Mouse (Mus musculus): Measurements from ENCODE around the gene Gmppa. TPM values are rescaled to one million over a fixed set of nuclear protein-coding genes. Genes with fewer than 3 reads are reported as not detected.

The Gmppa gene
- polyA plus RNA-seq, 1 experiment, result 70.6 TPM

DNA sequence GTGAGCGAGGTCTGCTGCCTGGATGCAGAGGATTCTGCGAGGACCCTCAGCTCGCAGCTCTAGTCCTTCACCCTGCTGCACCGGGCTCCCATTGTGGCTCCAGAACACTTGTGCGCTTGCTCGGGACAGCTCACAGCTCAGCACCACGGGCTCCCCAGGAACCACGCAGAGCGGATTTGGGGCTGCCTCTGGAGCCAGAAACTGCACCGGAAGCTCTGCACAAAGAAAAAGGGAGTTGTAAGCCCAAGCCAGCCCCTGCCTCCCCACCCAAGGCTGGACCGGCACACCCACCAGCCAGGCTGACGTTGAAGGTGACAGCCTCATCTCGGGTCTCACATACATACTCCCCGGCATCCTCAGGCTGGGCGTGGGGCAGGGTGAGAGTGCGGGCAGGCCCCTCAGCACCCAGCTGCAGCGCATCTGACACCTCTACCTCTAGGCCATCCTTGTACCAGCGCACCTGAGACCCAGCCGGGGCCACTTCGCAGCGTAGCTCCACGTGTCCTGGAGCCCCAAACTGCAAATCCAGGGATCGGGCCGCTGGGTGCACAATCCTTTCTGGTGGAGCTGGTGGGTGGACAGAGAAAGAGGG is 56.9 kb downstream of the Gmppa start:
- Histone ChIP-seq H3K27ac (ENCODE audit: insufficient read depth, low read length) (no peak overlapping the region), H3K4me3 (ENCODE audit: insufficient read depth, low read length) (no peak overlapping the region), H3K4me1 (ENCODE audit: control insufficient read depth, insufficient read depth, low read length) (no peaks in the 10 kb centered on the region)
- TF ChIP-seq CTCF (IDR thresholded peaks at IDR 0.05; ENCODE audit: borderline replicate concordance, insufficient read depth, low read length) (no peak), POLR2A (IDR thresholded peaks at IDR 0.05; ENCODE audit: low read depth, low read length) (no peak)

Other genes with a start within 250 kb of the Gmppa start
- gene Ankzf1, start 243.8 kb upstream of the Gmppa start, polyA plus RNA-seq (2011; ENCODE audit: insufficient read length, low read depth, missing spikeins), result 10.1 and 15.6 TPM in 2 replicates
- gene Atg9a, start 243.7 kb upstream of the Gmppa start, polyA plus RNA-seq (2011; ENCODE audit: insufficient read length, low read depth, missing spikeins), result 31.1 and 32.6 TPM in 2 replicates
- 25.1 and 34.3 TPM in 2 replicates for gene Glb1l, start 225.1 kb upstream of the Gmppa start, polyA plus RNA-seq (2011; ENCODE audit: insufficient read length, low read depth, missing spikeins)
- gene Stk16, start 225.1 kb upstream of the Gmppa start, polyA plus RNA-seq (2011; ENCODE audit: insufficient read length, low read depth, missing spikeins), result 57.3 and 59.4 TPM in 2 replicates
- gene Tuba4a, start 216.1 kb upstream of the Gmppa start, polyA plus RNA-seq (2011; ENCODE audit: insufficient read length, low read depth, missing spikeins), result 27.8 and 46.8 TPM in 2 replicates
- gene A630095N17Rik, start 203.8 kb upstream of the Gmppa start, polyA plus RNA-seq (2011; ENCODE audit: insufficient read length, low read depth, missing spikeins), result not detected in 2 replicates
- gene Dnajb2, start 199.5 kb upstream of the Gmppa start, polyA plus RNA-seq (2011; ENCODE audit: insufficient read length, low read depth, missing spikeins), result 28.4 and 31.8 TPM in 2 replicates
- gene Ptprn, start 171.4 kb upstream of the Gmppa start, polyA plus RNA-seq (2011; ENCODE audit: insufficient read length, low read depth, missing spikeins), result 67.6 and 114 TPM in 2 replicates
- not detected in 2 replicates for gene Resp18, start 157.5 kb upstream of the Gmppa start, polyA plus RNA-seq (2011; ENCODE audit: insufficient read length, low read depth, missing spikeins)
- 79.7 and 96.9 TPM in 2 replicates for gene Dnpep, start 117.9 kb upstream of the Gmppa start, polyA plus RNA-seq (2011; ENCODE audit: insufficient read length, low read depth, missing spikeins)
- 11.3 and 12.3 TPM in 2 replicates for gene Des, start 75.6 kb upstream of the Gmppa start, polyA plus RNA-seq (2011; ENCODE audit: insufficient read length, low read depth, missing spikeins)
- gene Speg, start 60.6 kb upstream of the Gmppa start, polyA plus RNA-seq (2011; ENCODE audit: insufficient read length, low read depth, missing spikeins), result 54.2 and 56.4 TPM in 2 replicates
- gene Asic4, start 14.5 kb downstream of the Gmppa start, polyA plus RNA-seq (2011; ENCODE audit: insufficient read length, low read depth, missing spikeins), result not detected in 2 replicates
- gene Chpf, start 43.4 kb downstream of the Gmppa start, polyA plus RNA-seq (2011; ENCODE audit: insufficient read length, low read depth, missing spikeins), result 68.1 and 82.3 TPM in 2 replicates
- 0.70 and 1.2 TPM in 2 replicates for gene Tmem198, start 43.6 kb downstream of the Gmppa start, polyA plus RNA-seq (2011; ENCODE audit: insufficient read length, low read depth, missing spikeins)
- gene Obsl1, start 70.5 kb downstream of the Gmppa start, polyA plus RNA-seq (2011; ENCODE audit: insufficient read length, low read depth, missing spikeins), result 34.9 and 40.0 TPM in 2 replicates
- gene Inha, start 71.1 kb downstream of the Gmppa start, polyA plus RNA-seq (2011; ENCODE audit: insufficient read length, low read depth, missing spikeins), result 3.5 and 5.5 TPM in 2 replicates
- 8.7 and 13.4 TPM in 2 replicates for gene Stk11ip, start 85.6 kb downstream of the Gmppa start, polyA plus RNA-seq (2011; ENCODE audit: insufficient read length, low read depth, missing spikeins)
- 15.2 and 19.9 TPM in 2 replicates for gene Slc4a3, start 110.3 kb downstream of the Gmppa start, polyA plus RNA-seq (2011; ENCODE audit: insufficient read length, low read depth, missing spikeins)

All from embryonic fibroblast, embryonic 13.5 days (primary cell).